Mouse (Mus musculus) ovary, postnatal 36 days (tissue): Measurements from ENCODE around the gene Mfsd4b5.
"Not testable (repeated sequence)": the region's sequence is repeated elsewhere in the genome, so short reads cannot be mapped to it uniquely, and the experiment has no call there.

Experiments
- DNase-seq: peaks from one replicate; pipeline ENCODE4 v3.0.0; 2022; ENCODE audit warnings: low spot score, mixed read lengths

Mfsd4b5 gene

GRCm38 (mm10) chr10:39961906-39962305 lies 24.5 kb downstream of the Mfsd4b5 start:
- DNase-seq: no peak

- DNase-seq: no peak
Observed at GRCm38 (mm10) chr10:39960441-39960822, 26.0 kb downstream of the Mfsd4b5 start.

- DNase-seq: peak; percentile 88
Observed at GRCm38 (mm10) chr10:39959761-39960440, 26.5 kb downstream of the Mfsd4b5 start, which contains the start of gene Mfsd4b3. Gene Mfsd4b3 (minus strand): TSS chr10:39960153.

- no peak for DNase-seq
Observed at GRCm38 (mm10) chr10:39958266-39958665, 28.2 kb downstream of the Mfsd4b5 start.

- DNase-seq: no peak
Observed at GRCm38 (mm10) chr10:39956340-39956878, 30.0 kb downstream of the Mfsd4b5 start.

GRCm38 (mm10) chr10:39955163-39955562 lies 31.3 kb downstream of the Mfsd4b5 start:
- no peak for DNase-seq

GRCm38 (mm10) chr10:39949377-39949954 lies 37.0 kb downstream of the Mfsd4b5 start:
- DNase-seq: no peak

- DNase-seq: not testable (repeated sequence)
Observed at GRCm38 (mm10) chr10:39947195-39947594, 39.3 kb downstream of the Mfsd4b5 start.

- DNase-seq: no peak
Observed at GRCm38 (mm10) chr10:39936553-39936952, 49.9 kb downstream of the Mfsd4b5 start.

- peak; percentile 31 for DNase-seq
Observed at GRCm38 (mm10) chr10:39926616-39927139, 59.8 kb downstream of the Mfsd4b5 start, which contains the start of gene Mfsd4b2. Gene Mfsd4b2 (minus strand): TSS chr10:39926923.

GRCm38 (mm10) chr10:39924556-39924955 lies 61.9 kb downstream of the Mfsd4b5 start:
- not testable (repeated sequence) for DNase-seq

- DNase-seq: no peak
Observed at GRCm38 (mm10) chr10:39912616-39913015, 73.8 kb downstream of the Mfsd4b5 start.

GRCm38 (mm10) chr10:39908768-39909441 lies 77.5 kb downstream of the Mfsd4b5 start:
- DNase-seq: no peak
